Mouse (Mus musculus) thymus, postnatal 10 days (tissue): ENCODE measurements at regions not wholly inside any gene's neighbourhood (a gene's known extent, or its start where the extent isn't known, plus 50 kb on each side); places are given as distances from the start of the nearest gene placed in this dataset.

ENCODE experiments used
- DNase-seq, 2 experiments: peaks; one replicate each; pipeline ENCODE4 v3.0.0; 2021; ENCODE audit warnings: low spot score in 2 of 2

GRCm38 (mm10) chr2:174884232-174885225, 124.1 kb downstream of the Edn3 start:
- DNase-seq = no peak

- no peak for DNase-seq
Observed at GRCm38 (mm10) chr2:174892658-174893057, 117.4 kb upstream of the Gm14444 start.

GRCm38 (mm10) chr2:174897424-174897823, 112.6 kb upstream of the Gm14444 start:
- DNase-seq = no peak

- no peak for DNase-seq
Observed at GRCm38 (mm10) chr2:174899940-174900670, 109.9 kb upstream of the Gm14444 start.

GRCm38 (mm10) chr2:174900671-174900991, 109.4 kb upstream of the Gm14444 start:
- DNase-seq = peak in 1 of 2 experiments; percentile 10

GRCm38 (mm10) chr2:174901801-174902200, 108.2 kb upstream of the Gm14444 start:
- no peak for DNase-seq

- no peak for DNase-seq
Observed at GRCm38 (mm10) chr2:174903627-174904026, 106.4 kb upstream of the Gm14444 start.

- DNase-seq = peak in 1 of 2 experiments; percentile 53
Observed at GRCm38 (mm10) chr2:174905865-174906639, 104.0 kb upstream of the Gm14444 start.

- DNase-seq = no peak
Observed at GRCm38 (mm10) chr2:174917146-174917905, 92.7 kb upstream of the Gm14444 start.

- DNase-seq = no peak
Observed at GRCm38 (mm10) chr2:174917975-174918374, 92.1 kb upstream of the Gm14444 start.

GRCm38 (mm10) chr2:174922208-174922607, 87.8 kb upstream of the Gm14444 start:
- no peak for DNase-seq

GRCm38 (mm10) chr2:174929718-174930117, 80.3 kb upstream of the Gm14444 start:
- no peak for DNase-seq

GRCm38 (mm10) chr2:174932137-174933012, 77.7 kb upstream of the Gm14444 start:
- peak; percentile 38 to 71 for DNase-seq

- DNase-seq = no peak
Observed at GRCm38 (mm10) chr2:174933013-174933353, 77.1 kb upstream of the Gm14444 start.

GRCm38 (mm10) chr2:174936665-174937064, 73.4 kb upstream of the Gm14444 start:
- DNase-seq = peak in 1 of 2 experiments; percentile 18

GRCm38 (mm10) chr2:174937930-174938329, 72.1 kb upstream of the Gm14444 start:
- DNase-seq = no peak

GRCm38 (mm10) chr2:174942221-174942620, 67.8 kb upstream of the Gm14444 start:
- no peak for DNase-seq

GRCm38 (mm10) chr2:174948106-174948505, 61.9 kb upstream of the Gm14444 start:
- no peak for DNase-seq
